Mouse (Mus musculus): ENCODE measurements around the gene Gm29776.

- no peak for TF ChIP-seq CTCF (IDR thresholded peaks at IDR 0.05; ENCODE audit: low read depth)
- TF ChIP-seq EP300 (IDR thresholded peaks at IDR 0.05; ENCODE audit: low read depth), result no peak
These were observed 31.7 kb upstream of the Gm29776 start for GRCm38 (mm10) chr14:54730305-54730704.

Measured in heart, postnatal 0 days (tissue).